Mouse (Mus musculus) stomach, postnatal 0 days (tissue): ENCODE measurements at regions not wholly inside any gene's neighbourhood (a gene's known extent, or its start where the extent isn't known, plus 50 kb on each side); places are given as distances from the start of the nearest gene placed in this dataset.

Source experiments
- CTCF ChIP-seq: IDR thresholded peaks from 2 replicates; pipeline ENCODE4 v1.5.1; 2016; ENCODE audit warnings: antibody characterized with exemption, low read depth, mild to moderate bottlenecking, moderate library complexity
- EP300 ChIP-seq: optimal IDR thresholded peaks from 2 replicates; pipeline ENCODE3; 2016; ENCODE audit warnings: antibody characterized with exemption

DNA sequence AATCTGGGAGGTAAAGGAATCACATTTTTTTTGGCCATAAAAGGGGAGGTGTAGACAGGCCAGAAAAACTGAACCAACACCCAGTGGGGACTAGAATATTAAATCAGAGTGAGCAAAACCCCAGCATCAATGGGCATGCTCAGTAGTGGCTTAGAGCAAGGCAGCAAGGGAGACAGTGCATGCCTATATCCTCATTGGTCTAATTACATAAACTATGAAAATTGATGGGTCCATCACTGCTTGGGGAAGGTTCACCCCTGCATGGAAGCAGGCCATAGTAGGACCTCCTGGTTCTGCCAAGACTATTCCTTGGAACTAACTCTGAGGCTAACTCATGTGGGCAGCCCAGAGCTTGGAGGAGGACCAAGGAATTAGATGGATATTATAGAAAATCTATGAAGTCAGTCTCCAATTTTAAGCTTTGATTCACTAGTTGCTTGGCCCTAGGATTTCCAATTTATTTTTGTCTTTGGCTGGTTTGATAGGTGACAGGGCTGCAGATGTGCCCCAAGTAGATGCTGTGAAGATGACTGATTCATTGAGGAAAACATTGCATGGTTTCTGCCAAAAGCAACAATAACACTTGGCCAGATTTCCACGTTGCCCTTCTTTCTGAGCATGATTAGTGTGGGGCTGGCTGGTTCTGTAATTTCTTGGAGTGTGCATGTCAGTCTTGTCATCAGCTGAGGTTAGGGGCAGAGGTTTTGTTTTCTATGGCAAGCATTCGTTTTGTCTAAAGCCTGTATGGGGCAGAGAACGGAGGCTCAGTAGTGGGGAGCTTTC is 70.0 kb upstream of the Tmem72 start:
- TF ChIP-seq EP300, result no peak
- TF ChIP-seq CTCF, result no peak
